Mouse (Mus musculus): ENCODE results near the gene Lingo2. TPM values are rescaled to one million over a fixed set of nuclear protein-coding genes. Genes with fewer than 3 reads are reported as not detected.
"Not testable (repeated sequence)": the region's sequence is repeated elsewhere in the genome, so short reads cannot be mapped to it uniquely, and the experiment has no call there.

Lingo2 gene
- polyA plus RNA-seq, 1 experiment from 2014 or later: 0.09 TPM

GRCm38 (mm10) chr4:35702661-35703060 lies 1248.9 kb downstream of the Lingo2 start:
- Histone ChIP-seq H3K36me3 (no peaks in the 10 kb centered on the region), H3K9me3 (replicated peaks) (no peaks in the 10 kb centered on the region), H3K4me2 (no peak overlapping the region), H3K4me3 (replicated peaks) (no peak overlapping the region), H3K4me1 (replicated peaks) (no peaks in the 10 kb centered on the region), H3K9ac (no peak overlapping the region), H3K27ac (no peak overlapping the region), H3K27me3 (no peaks in the 10 kb centered on the region)
- WGBS (ENCODE audit: insufficient replicate concordance): 74% methylated on average over 1 of the region's 1 CpGs
- ATAC-seq (ENCODE audit: low read depth): no peak
- no peak for DNase-seq

- H3K9ac ChIP-seq: no peak overlapping the region
Observed at GRCm38 (mm10) chr4:35695137-35695522, 1256.4 kb downstream of the Lingo2 start.

GRCm38 (mm10) chr4:35694360-35695136 lies 1257.0 kb downstream of the Lingo2 start:
- WGBS (ENCODE audit: insufficient replicate concordance): 56% methylated on average over 4 of the region's 4 CpGs
- H3K4me3 ChIP-seq (replicated peaks): no peak overlapping the region
- no peak overlapping the region for H3K27ac ChIP-seq
- H3K9ac ChIP-seq: no peak overlapping the region
- H3K4me2 ChIP-seq: no peak overlapping the region
- DNase-seq: no peak
- H3K4me1 ChIP-seq (replicated peaks): no peaks in the 10 kb centered on the region
- H3K27me3 ChIP-seq: no peaks in the 10 kb centered on the region
- no peaks in the 10 kb centered on the region for H3K36me3 ChIP-seq
- ATAC-seq (ENCODE audit: low read depth): no peak
- H3K9me3 ChIP-seq (replicated peaks): no peaks in the 10 kb centered on the region

More at GRCm38 (mm10) chr4:35695137-35695522, 1256.4 kb downstream of the Lingo2 start:
- Histone ChIP-seq H3K27ac (no peak overlapping the region), H3K4me3 (replicated peaks) (no peak overlapping the region), H3K4me1 (replicated peaks) (no peaks in the 10 kb centered on the region), H3K36me3 (no peaks in the 10 kb centered on the region), H3K27me3 (no peaks in the 10 kb centered on the region), H3K4me2 (no peak overlapping the region), H3K9me3 (replicated peaks) (no peaks in the 10 kb centered on the region)
- DNase-seq (no peak), ATAC-seq (ENCODE audit: low read depth) (no peak)
- 44% methylated on average over 2 of the region's 2 CpGs for WGBS (ENCODE audit: insufficient replicate concordance)

GRCm38 (mm10) chr4:35690521-35690920 lies 1261.0 kb downstream of the Lingo2 start:
- no peak for DNase-seq
- H3K27me3 ChIP-seq: no peaks in the 10 kb centered on the region
- H3K9me3 ChIP-seq (replicated peaks): no peaks in the 10 kb centered on the region
- H3K4me3 ChIP-seq (replicated peaks): no peak overlapping the region
- no peak overlapping the region for H3K9ac ChIP-seq
- WGBS (ENCODE audit: insufficient replicate concordance): 58% methylated on average over 5 of the region's 5 CpGs
- H3K4me1 ChIP-seq (replicated peaks): no peaks in the 10 kb centered on the region
- H3K4me2 ChIP-seq: no peak overlapping the region
- no peak overlapping the region for H3K27ac ChIP-seq
- H3K36me3 ChIP-seq: no peaks in the 10 kb centered on the region
- no peak for ATAC-seq (ENCODE audit: low read depth)

GRCm38 (mm10) chr4:35688498-35689240 lies 1262.9 kb downstream of the Lingo2 start:
- not testable (repeated sequence) for H3K36me3 ChIP-seq; ATAC-seq (ENCODE audit: low read depth); DNase-seq; H3K9ac ChIP-seq; H3K27ac ChIP-seq; H3K9me3 ChIP-seq (replicated peaks); H3K27me3 ChIP-seq; H3K4me2 ChIP-seq; H3K4me3 ChIP-seq (replicated peaks); H3K4me1 ChIP-seq (replicated peaks)
- WGBS (ENCODE audit: insufficient replicate concordance): 61% methylated on average over 5 of the region's 5 CpGs

MicroRNAs within 50 kb of the gene (microRNA counts, 519-probe panel; counts per million panel counts)
- 114 counts per million for microRNA mmu-miR-873
- microRNA mmu-miR-876-3p: 114 counts per million
- 114 counts per million for microRNA mmu-miR-876-5p

Small RNA genes lying within 50 kb of the gene (microRNA-seq; reads per million reads assigned to microRNA genes)
- gene Mir873a (not detected), gene Mir873b (not detected), gene Mir876 (not detected)

All from liver, embryonic 13.5 days (tissue).